Mouse (Mus musculus): ENCODE results near the gene Adamts15.

The Adamts15 gene

GRCm38 (mm10) chr9:30921261-30922103 is 770 bp downstream of the Adamts15 start:
- no peak for DNase-seq (ENCODE audit: low read depth, low spot score)

GRCm38 (mm10) chr9:30920736-30921135 is 1.5 kb downstream of the Adamts15 start:
- no peak for DNase-seq (ENCODE audit: low read depth, low spot score)

- DNase-seq (ENCODE audit: low read depth, low spot score): no peak
Observed at GRCm38 (mm10) chr9:30919686-30920085, 2.6 kb downstream of the Adamts15 start.

- no peak for DNase-seq (ENCODE audit: low read depth, low spot score)
Observed at GRCm38 (mm10) chr9:30918466-30919356, 3.5 kb downstream of the Adamts15 start.

GRCm38 (mm10) chr9:30916266-30916968 is 5.8 kb downstream of the Adamts15 start:
- DNase-seq (ENCODE audit: low read depth, low spot score): no peak

GRCm38 (mm10) chr9:30914241-30914640 is 8.0 kb downstream of the Adamts15 start:
- no peak for DNase-seq (ENCODE audit: low read depth, low spot score)

- no peak for DNase-seq (ENCODE audit: low read depth, low spot score)
Observed at GRCm38 (mm10) chr9:30913429-30913828, 8.8 kb downstream of the Adamts15 start.

GRCm38 (mm10) chr9:30912161-30912560 is 10.1 kb downstream of the Adamts15 start:
- DNase-seq (ENCODE audit: low read depth, low spot score): no peak

GRCm38 (mm10) chr9:30910491-30910890 is 11.8 kb downstream of the Adamts15 start:
- DNase-seq (ENCODE audit: low read depth, low spot score): no peak

GRCm38 (mm10) chr9:30908973-30909372 is 13.3 kb downstream of the Adamts15 start:
- DNase-seq (ENCODE audit: low read depth, low spot score): no peak

- DNase-seq (ENCODE audit: low read depth, low spot score): no peak
Observed at GRCm38 (mm10) chr9:30908296-30908690, 14.0 kb downstream of the Adamts15 start.

GRCm38 (mm10) chr9:30907677-30908295 is 14.5 kb downstream of the Adamts15 start:
- DNase-seq (ENCODE audit: low read depth, low spot score): no peak

GRCm38 (mm10) chr9:30906426-30906825 is 15.8 kb downstream of the Adamts15 start:
- DNase-seq (ENCODE audit: low read depth, low spot score): no peak

GRCm38 (mm10) chr9:30905861-30906260 is 16.4 kb downstream of the Adamts15 start:
- no peak for DNase-seq (ENCODE audit: low read depth, low spot score)

GRCm38 (mm10) chr9:30903266-30903665 is 19.0 kb downstream of the Adamts15 start:
- DNase-seq (ENCODE audit: low read depth, low spot score): no peak

- DNase-seq (ENCODE audit: low read depth, low spot score): no peak
Observed at GRCm38 (mm10) chr9:30902641-30903040, 19.6 kb downstream of the Adamts15 start.

GRCm38 (mm10) chr9:30902152-30902551 is 20.1 kb downstream of the Adamts15 start:
- DNase-seq (ENCODE audit: low read depth, low spot score): no peak

GRCm38 (mm10) chr9:30897169-30897568 is 25.1 kb downstream of the Adamts15 start:
- no peak for DNase-seq (ENCODE audit: low read depth, low spot score)

GRCm38 (mm10) chr9:30896752-30897151 is 25.5 kb downstream of the Adamts15 start:
- DNase-seq (ENCODE audit: low read depth, low spot score): peak; percentile 20

- DNase-seq (ENCODE audit: low read depth, low spot score): no peak
Observed at GRCm38 (mm10) chr9:30895618-30896017, 26.6 kb downstream of the Adamts15 start.

GRCm38 (mm10) chr9:30886276-30886675 is 36.0 kb downstream of the Adamts15 start:
- DNase-seq (ENCODE audit: low read depth, low spot score): no peak

All from retina, adult 2 months (tissue).